Mouse (Mus musculus) testis, adult 2 months (tissue): ENCODE results near the gene Arhgap29.

Experiments
- CTCF ChIP-seq: fragments of 200-500 bp; IDR thresholded peaks from 2 replicates; pipeline ENCODE4 v1.5.1; 2012; ENCODE audit warnings: low read depth, mild to moderate bottlenecking, inconsistent platforms, low read length, moderate library complexity; ENCODE audit not compliant: control insufficient read depth, insufficient read depth, insufficient replicate concordance
- POLR2A ChIP-seq: fragments of 200-500 bp; IDR thresholded peaks from 2 replicates; pipeline ENCODE4 v1.6.1; 2012; ENCODE audit warnings: low read depth, mild to moderate bottlenecking, inconsistent platforms, low read length, moderate library complexity; ENCODE audit not compliant: control insufficient read depth

GRCm38 (mm10) chr3:122012464-122012863, 60.1 kb downstream of the Arhgap29 start:
- TF ChIP-seq POLR2A (no peak), CTCF (no peak)
